Mouse (Mus musculus) CD4-positive, CD25-positive, alpha-beta regulatory T cell (primary cell): Measurements from ENCODE around the gene Pla2g3. TPM values are rescaled to one million over a fixed set of nuclear protein-coding genes. Genes with fewer than 3 reads are reported as not detected.

Experiments
- polyA plus RNA-seq: library from polyadenylated mRNA; unstranded; fragments of 100-300 nt; shearing (Covaris generic); gene quantifications from one replicate; pipeline ENCODE4 v1.2.1, GENCODE M21; 2017

The Pla2g3 gene
- polyA plus RNA-seq = 0.26 TPM

GRCm38 (mm10) chr11:3487952-3488570 lies at the start of gene Pla2g3:
Gene Pla2g3 (plus strand): TSS chr11:3488284.

GRCm38 (mm10) chr11:3452167-3452639 lies 35.9 kb upstream of the Pla2g3 start, which contains the start of gene Rnf185:
Gene Rnf185 (minus strand): TSS chr11:3452363.

GRCm38 (mm10) chr11:3514529-3515054 lies 26.5 kb downstream of the Pla2g3 start, which contains the start of gene Selenom:
Gene Selenom (plus strand): TSS chr11:3514684.

GRCm38 (mm10) chr11:3540451-3541085 lies 52.5 kb downstream of the Pla2g3 start, which contains the start of gene Smtn:
Gene Smtn (minus strand): TSS chr11:3540612.

Other genes with a start within 250 kb of the Pla2g3 start
- gene Drg1, start 221.9 kb upstream of the Pla2g3 start, polyA plus RNA-seq = 187 TPM
- gene Patz1, start 199.4 kb upstream of the Pla2g3 start, polyA plus RNA-seq = 48.2 TPM
- 167 TPM for gene Pik3ip1, start 157.9 kb upstream of the Pla2g3 start, polyA plus RNA-seq
- 102 TPM for gene Limk2, start 79.1 kb upstream of the Pla2g3 start, polyA plus RNA-seq
- 23.6 TPM for gene Rnf185, start 35.9 kb upstream of the Pla2g3 start, polyA plus RNA-seq
- not detected for gene Inpp5j, start 16.5 kb downstream of the Pla2g3 start, polyA plus RNA-seq
- 2.5 TPM for gene Selenom, start 26.4 kb downstream of the Pla2g3 start, polyA plus RNA-seq
- 0.63 TPM for gene Smtn, start 52.3 kb downstream of the Pla2g3 start, polyA plus RNA-seq
- 29.2 TPM for gene Morc2a, start 160.9 kb downstream of the Pla2g3 start, polyA plus RNA-seq